Mouse (Mus musculus) brown adipose tissue, adult 24 weeks (tissue): ENCODE measurements around the gene Psd. TPM values are rescaled to one million over a fixed set of nuclear protein-coding genes. Genes with fewer than 3 reads are reported as not detected.

Source experiments
- H3K27ac ChIP-seq: fragments of 200-500 bp; replicated peaks from 2 replicates; pipeline ENCODE4 v1.5.1; 2012; ENCODE audit warnings: low read depth, mild to moderate bottlenecking, low read length
- H3K4me1 ChIP-seq: fragments of 200-500 bp; 2 replicates; pipeline ENCODE4 v1.6.1; 2012; ENCODE audit warnings: low read length, mixed read lengths; ENCODE audit not compliant: control insufficient read depth, insufficient read depth, insufficient read length
- H3K4me3 ChIP-seq: fragments of 200-500 bp; 2 replicates; pipeline ENCODE4 v1.5.1; 2012; ENCODE audit warnings: low read depth, mild to moderate bottlenecking, low read length, moderate library complexity; ENCODE audit not compliant: insufficient read depth
- polyA plus RNA-seq: library from polyadenylated mRNA; stranded (reverse); fragments of >200 nt; gene quantifications from 2 replicates; pipeline ENCODE4 v1.2.4, GENCODE M21; 2012; ENCODE audit not compliant: missing spikeins, insufficient read depth, insufficient read length

The Psd gene
- polyA plus RNA-seq, 1 experiment, result 1.4 TPM

DNA sequence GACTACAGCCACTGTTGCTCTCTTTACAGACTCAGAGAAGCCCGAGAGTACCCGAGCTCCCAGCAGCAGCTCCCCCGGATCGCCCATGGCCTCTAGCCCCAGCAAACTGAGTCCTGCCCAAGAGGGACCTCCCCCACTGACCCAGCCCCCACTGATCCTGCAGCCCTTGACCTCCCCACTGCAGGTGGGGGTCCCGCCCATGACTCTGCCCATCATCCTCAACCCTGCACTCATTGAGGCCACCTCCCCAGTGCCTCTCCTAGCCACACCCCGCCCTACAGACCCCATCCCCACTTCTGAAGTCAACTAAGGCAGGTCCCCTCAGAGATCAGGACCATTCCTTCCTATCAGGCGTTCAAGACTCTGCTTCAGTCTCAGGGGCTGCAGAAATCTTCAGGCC is 41.3 kb downstream of the Psd start:
- no peaks in the 10 kb centered on the region for H3K4me1 ChIP-seq
- no peak overlapping the region for H3K27ac ChIP-seq
- H3K4me3 ChIP-seq, result no peak overlapping the region

DNA sequence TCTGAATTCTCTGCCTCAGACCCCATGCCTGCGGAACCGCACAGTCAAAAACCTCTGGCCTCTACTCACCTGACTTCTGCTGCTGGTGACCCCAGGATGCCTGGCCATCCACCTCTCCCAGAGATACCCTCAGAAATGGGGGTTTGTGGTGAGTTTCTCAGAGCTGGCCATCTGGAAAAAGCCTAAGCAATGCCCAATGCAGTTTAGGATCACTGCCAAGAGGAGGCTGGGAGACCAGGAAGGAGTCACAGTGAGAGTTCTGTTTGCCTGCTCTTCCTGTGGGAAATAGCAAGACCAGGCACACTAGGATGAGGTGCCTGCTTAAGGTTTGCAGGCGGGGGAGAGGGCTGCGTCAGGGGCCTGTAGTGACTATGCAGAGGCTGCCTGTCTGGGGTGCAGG is 42.3 kb downstream of the Psd start:
- no peaks in the 10 kb centered on the region for H3K4me1 ChIP-seq
- no peak overlapping the region for H3K4me3 ChIP-seq
- H3K27ac ChIP-seq, result no peak overlapping the region

- H3K27ac ChIP-seq, result no peak overlapping the region
- no peaks in the 10 kb centered on the region for H3K4me1 ChIP-seq
- H3K4me3 ChIP-seq, result no peak overlapping the region
Observed at GRCm38 (mm10) chr19:46282081-46282849, 44.7 kb downstream of the Psd start.

- no peak overlapping the region for H3K27ac ChIP-seq
- H3K4me1 ChIP-seq, result no peaks in the 10 kb centered on the region
- no peak overlapping the region for H3K4me3 ChIP-seq
Observed at GRCm38 (mm10) chr19:46275307-46275706, 51.6 kb downstream of the Psd start.

DNA sequence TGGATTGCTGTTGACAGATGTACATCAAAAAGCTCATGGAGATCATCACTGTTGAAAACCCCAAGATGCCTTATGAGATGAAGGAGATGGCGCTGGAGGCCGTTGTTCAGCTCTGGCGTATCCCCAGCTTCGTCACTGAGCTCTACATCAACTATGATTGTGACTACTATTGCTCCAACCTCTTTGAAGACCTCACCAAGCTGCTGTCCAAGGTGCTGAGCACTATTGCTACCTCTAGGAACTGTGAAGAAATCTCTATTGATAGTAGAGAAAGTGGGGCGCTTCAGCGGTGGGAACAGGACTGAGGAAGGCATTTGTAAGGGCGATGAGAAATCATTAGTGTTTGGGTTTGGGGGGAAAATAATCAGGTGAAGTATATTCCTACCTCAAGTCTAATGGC is 62.2 kb downstream of the Psd start:
- Histone ChIP-seq H3K4me3 (no peak overlapping the region), H3K4me1 (no peaks in the 10 kb centered on the region), H3K27ac (no peak overlapping the region)

Other genes with a start within 250 kb of the Psd start
- 35.1 and 159 TPM in 2 replicates for gene Elovl3, start 195.3 kb downstream of the Psd start, polyA plus RNA-seq
- not detected in 2 replicates for gene Pitx3, start 178.8 kb downstream of the Psd start, polyA plus RNA-seq
- gene Gbf1, start 174.6 kb downstream of the Psd start, polyA plus RNA-seq, result 21.7 and 24.9 TPM in 2 replicates
- gene Nfkb2, start 22.8 kb downstream of the Psd start, polyA plus RNA-seq, result 8.2 and 9.2 TPM in 2 replicates
- 5.9 and 8.9 TPM in 2 replicates for gene Fbxl15, start 1.0 kb upstream of the Psd start, polyA plus RNA-seq
- gene Cuedc2, start 11.5 kb upstream of the Psd start, polyA plus RNA-seq, result 61.9 and 67.2 TPM in 2 replicates
- gene Mfsd13a, start 14.0 kb upstream of the Psd start, polyA plus RNA-seq, result 1.0 and 2.6 TPM in 2 replicates
- gene 2310034G01Rik, start 23.1 kb upstream of the Psd start, polyA plus RNA-seq, result not detected in 2 replicates
- 63.5 and 78.7 TPM in 2 replicates for gene Actr1a, start 68.6 kb upstream of the Psd start, polyA plus RNA-seq
- gene Sufu, start 69.7 kb upstream of the Psd start, polyA plus RNA-seq, result 6.8 and 6.9 TPM in 2 replicates
- 12.4 and 17.4 TPM in 2 replicates for gene Trim8, start 174.5 kb upstream of the Psd start, polyA plus RNA-seq
- 44.9 and 58.1 TPM in 2 replicates for gene Arl3, start 246.0 kb upstream of the Psd start, polyA plus RNA-seq
- 3.8 and 6.4 TPM in 2 replicates for gene Sfxn2, start 246.2 kb upstream of the Psd start, polyA plus RNA-seq